Mouse (Mus musculus): ENCODE measurements around the gene Creld1.

Gene Creld1

GRCm38 (mm10) chr6:113513944-113514343, 30.8 kb downstream of the Creld1 start:
- no peak for DNase-seq (ENCODE audit: low spot score)

- no peak for DNase-seq (ENCODE audit: low spot score)
Measured at GRCm38 (mm10) chr6:113514600-113514999, 31.5 kb downstream of the Creld1 start.

- DNase-seq (ENCODE audit: low spot score): no peak
Measured at GRCm38 (mm10) chr6:113517434-113518080, 34.5 kb downstream of the Creld1 start.

GRCm38 (mm10) chr6:113522310-113522709, 39.2 kb downstream of the Creld1 start:
- no peak for DNase-seq (ENCODE audit: low spot score)

DNA sequence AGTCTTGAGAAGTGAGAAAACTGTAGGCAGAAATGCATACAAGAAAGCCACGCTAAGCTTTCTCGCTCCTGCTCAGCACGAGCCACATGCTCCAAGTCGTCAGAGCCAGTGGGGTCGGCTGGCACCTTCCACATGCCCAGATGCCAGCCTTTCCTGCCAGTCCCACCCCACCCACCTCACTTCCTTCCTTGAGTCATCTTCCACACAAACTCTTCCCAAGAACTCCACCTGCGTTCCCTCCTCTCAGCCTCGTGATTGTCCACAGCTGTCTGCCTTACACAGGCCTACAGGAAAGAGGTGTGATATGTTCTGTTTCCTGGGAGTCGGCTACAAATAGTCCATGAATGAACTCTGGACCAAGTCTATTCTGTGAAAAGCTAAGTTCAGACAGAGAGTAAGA, 40.3 kb downstream of the Creld1 start:
- DNase-seq (ENCODE audit: low spot score): no peak

DNA sequence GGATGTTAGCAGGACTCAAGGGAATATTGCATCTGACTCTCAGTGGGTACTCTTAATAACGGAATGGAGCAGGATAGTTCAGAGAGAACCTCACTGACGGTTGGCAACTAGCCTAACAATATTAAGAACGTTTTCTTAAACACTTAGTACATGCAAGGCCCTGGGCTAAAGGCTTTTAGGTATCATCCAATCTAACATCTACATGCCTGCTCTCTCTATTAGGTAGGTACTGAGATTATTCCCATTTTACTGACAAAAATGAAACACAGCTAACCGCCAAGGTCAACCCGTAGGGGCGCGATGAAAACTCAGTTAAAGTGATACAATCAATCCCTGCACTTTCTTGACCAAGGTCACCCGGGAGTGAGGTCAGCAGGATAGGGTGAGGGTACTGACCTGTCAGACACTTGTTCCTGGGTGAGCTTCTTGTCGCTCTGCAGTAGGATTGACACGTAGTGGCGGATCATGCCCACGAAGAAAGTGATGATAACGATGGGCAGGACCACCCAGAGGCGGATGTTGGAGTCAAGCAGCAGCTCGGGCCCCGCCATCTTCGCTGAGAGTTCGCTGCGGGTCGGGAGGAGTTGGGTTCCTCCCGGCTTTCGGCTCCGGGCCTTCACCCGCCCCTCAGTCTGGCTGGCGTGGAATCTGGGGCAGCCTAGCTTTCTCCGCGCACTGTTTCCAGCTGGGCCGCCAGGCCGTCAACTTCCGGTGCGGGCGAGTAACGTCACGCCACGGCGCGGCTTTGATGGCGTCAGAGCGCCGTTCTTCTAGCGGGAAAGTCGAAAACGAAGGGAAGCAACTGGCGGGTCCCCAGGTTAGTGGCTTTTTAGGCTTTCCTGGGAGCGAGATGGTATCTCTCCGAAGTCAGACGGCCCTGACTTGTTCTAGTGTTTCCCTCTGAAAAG, 48.1 kb downstream of the Creld1 start, which contains the start of the genes Emc3 and Fancd2:
TSS of gene Emc3 (minus strand) at position 721 of the 908 bp plus-strand sequence.
TSS of gene Fancd2 (plus strand) at position 751 of the 908 bp plus-strand sequence.
- DNase-seq (ENCODE audit: low spot score): peak; percentile 97

GRCm38 (mm10) chr6:113531840-113532404, 48.8 kb downstream of the Creld1 start:
- no peak for DNase-seq (ENCODE audit: low spot score)

GRCm38 (mm10) chr6:113534886-113535285, 51.8 kb downstream of the Creld1 start:
- DNase-seq (ENCODE audit: low spot score): no peak

DNA sequence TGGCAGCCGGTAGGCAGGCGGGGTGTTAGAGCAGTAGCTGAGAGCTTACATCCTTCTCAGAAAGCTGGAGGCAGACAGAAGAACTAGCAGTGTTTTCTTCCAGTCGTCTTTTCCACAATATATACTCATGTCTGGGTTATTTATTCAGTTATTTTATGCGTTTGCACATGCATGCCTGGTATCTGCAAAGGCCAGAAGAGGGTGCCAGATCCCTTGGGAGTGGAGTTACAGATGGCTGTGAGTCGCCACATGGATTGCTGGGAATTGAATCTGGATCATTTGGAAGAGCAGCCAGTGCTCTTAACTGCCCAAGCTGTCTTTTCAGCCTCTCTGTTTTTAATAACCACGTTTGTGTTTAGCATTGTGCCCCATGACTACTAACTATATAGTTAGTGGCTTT, 58.5 kb downstream of the Creld1 start:
- DNase-seq (ENCODE audit: low spot score): no peak
